Mouse (Mus musculus): ENCODE measurements at regions not wholly inside any gene's neighbourhood (a gene's known extent, or its start where the extent isn't known, plus 50 kb on each side); places are given as distances from the start of the nearest gene placed in this dataset.

GRCm38 (mm10) chr12:32617031-32617430 lies 202.3 kb upstream of the Nampt start:
- no peaks in the 10 kb centered on the region for H3K27me3 ChIP-seq
- no peaks in the 10 kb centered on the region for H3K9me3 ChIP-seq
- no peak overlapping the region for H3K27ac ChIP-seq
- H3K4me2 ChIP-seq, result no peak overlapping the region
- ATAC-seq (ENCODE audit: insufficient number of reproducible peaks, low FRiP score, low TSS enrichment, low read depth), result no peak
- no peaks in the 10 kb centered on the region for H3K36me3 ChIP-seq
- no peaks in the 10 kb centered on the region for H3K4me1 ChIP-seq
- H3K9ac ChIP-seq, result no peak overlapping the region
- no peak overlapping the region for H3K4me3 ChIP-seq
- 41% methylated on average over 1 of the region's 1 CpGs for WGBS

- H3K27ac ChIP-seq, result no peak overlapping the region
- no peaks in the 10 kb centered on the region for H3K9me3 ChIP-seq
- H3K4me3 ChIP-seq, result no peak overlapping the region
- no peaks in the 10 kb centered on the region for H3K36me3 ChIP-seq
- no peak overlapping the region for H3K9ac ChIP-seq
- H3K4me1 ChIP-seq, result no peaks in the 10 kb centered on the region
- no peak for ATAC-seq (ENCODE audit: insufficient number of reproducible peaks, low FRiP score, low TSS enrichment, low read depth)
- H3K4me2 ChIP-seq, result no peak overlapping the region
- no peaks in the 10 kb centered on the region for H3K27me3 ChIP-seq
- WGBS, result 62% methylated on average over 4 of the region's 4 CpGs
Observed at GRCm38 (mm10) chr12:32619830-32620229, 199.5 kb upstream of the Nampt start.

GRCm38 (mm10) chr12:32621739-32622138 lies 197.6 kb upstream of the Nampt start:
- no peak overlapping the region for H3K4me2 ChIP-seq

GRCm38 (mm10) chr12:32628552-32628951 lies 190.8 kb upstream of the Nampt start:
- WGBS, result 11% methylated on average over 1 of the region's 1 CpGs

More at GRCm38 (mm10) chr12:32621739-32622138, 197.6 kb upstream of the Nampt start:
- no peak for ATAC-seq (ENCODE audit: insufficient number of reproducible peaks, low FRiP score, low TSS enrichment, low read depth)
- Histone ChIP-seq H3K9me3 (no peaks in the 10 kb centered on the region), H3K4me3 (no peak overlapping the region), H3K36me3 (no peaks in the 10 kb centered on the region), H3K27me3 (no peaks in the 10 kb centered on the region), H3K4me1 (no peaks in the 10 kb centered on the region), H3K27ac (no peak overlapping the region), H3K9ac (no peak overlapping the region)
- 87% methylated on average over 5 of the region's 5 CpGs for WGBS

GRCm38 (mm10) chr12:32632935-32633334 lies 186.4 kb upstream of the Nampt start:
- WGBS, result 67% methylated on average over 3 of the region's 3 CpGs
- Histone ChIP-seq H3K4me2 (no peak overlapping the region), H3K4me1 (no peaks in the 10 kb centered on the region), H3K27me3 (no peaks in the 10 kb centered on the region), H3K9me3 (no peaks in the 10 kb centered on the region), H3K27ac (no peak overlapping the region), H3K9ac (no peak overlapping the region), H3K36me3 (no peaks in the 10 kb centered on the region), H3K4me3 (no peak overlapping the region)
- ATAC-seq (ENCODE audit: insufficient number of reproducible peaks, low FRiP score, low TSS enrichment, low read depth), result no peak

More at GRCm38 (mm10) chr12:32628552-32628951, 190.8 kb upstream of the Nampt start:
- H3K27ac ChIP-seq, result no peak overlapping the region
- no peaks in the 10 kb centered on the region for H3K27me3 ChIP-seq
- H3K4me2 ChIP-seq, result no peak overlapping the region
- no peak overlapping the region for H3K4me3 ChIP-seq
- H3K36me3 ChIP-seq, result no peaks in the 10 kb centered on the region
- no peaks in the 10 kb centered on the region for H3K9me3 ChIP-seq
- no peaks in the 10 kb centered on the region for H3K4me1 ChIP-seq
- ATAC-seq (ENCODE audit: insufficient number of reproducible peaks, low FRiP score, low TSS enrichment, low read depth), result no peak
- H3K9ac ChIP-seq, result no peak overlapping the region

GRCm38 (mm10) chr12:32635055-32635454 lies 184.3 kb upstream of the Nampt start:
- Histone ChIP-seq H3K9me3 (no peaks in the 10 kb centered on the region), H3K4me2 (no peak overlapping the region), H3K4me1 (no peaks in the 10 kb centered on the region), H3K4me3 (no peak overlapping the region), H3K27ac (no peak overlapping the region), H3K27me3 (no peaks in the 10 kb centered on the region), H3K36me3 (no peaks in the 10 kb centered on the region), H3K9ac (no peak overlapping the region)
- ATAC-seq (ENCODE audit: insufficient number of reproducible peaks, low FRiP score, low TSS enrichment, low read depth), result no peak
- WGBS, result 37% methylated on average over 5 of the region's 5 CpGs

GRCm38 (mm10) chr12:32637400-32638100 lies 181.8 kb upstream of the Nampt start:
- Histone ChIP-seq H3K36me3 (no peaks in the 10 kb centered on the region), H3K27ac (no peak overlapping the region), H3K4me2 (no peak overlapping the region), H3K9ac (no peak overlapping the region), H3K4me1 (no peaks in the 10 kb centered on the region), H3K27me3 (no peaks in the 10 kb centered on the region), H3K9me3 (no peaks in the 10 kb centered on the region), H3K4me3 (no peak overlapping the region)
- no peak for ATAC-seq (ENCODE audit: insufficient number of reproducible peaks, low FRiP score, low TSS enrichment, low read depth)
- WGBS, result 3% methylated on average over 8 of the region's 8 CpGs

- no peak overlapping the region for H3K27ac ChIP-seq
- ATAC-seq (ENCODE audit: insufficient number of reproducible peaks, low FRiP score, low TSS enrichment, low read depth), result no peak
- no peaks in the 10 kb centered on the region for H3K27me3 ChIP-seq
- H3K4me1 ChIP-seq, result no peaks in the 10 kb centered on the region
- 59% methylated on average over 2 of the region's 2 CpGs for WGBS
- H3K9me3 ChIP-seq, result no peaks in the 10 kb centered on the region
- H3K4me3 ChIP-seq, result no peak overlapping the region
- no peak overlapping the region for H3K9ac ChIP-seq
- H3K4me2 ChIP-seq, result no peak overlapping the region
- no peaks in the 10 kb centered on the region for H3K36me3 ChIP-seq
Observed at GRCm38 (mm10) chr12:32640591-32640990, 178.8 kb upstream of the Nampt start.

- H3K9ac ChIP-seq, result no peak overlapping the region
- no peak for ATAC-seq (ENCODE audit: insufficient number of reproducible peaks, low FRiP score, low TSS enrichment, low read depth)
- 76% methylated on average over 1 of the region's 1 CpGs for WGBS
Observed at GRCm38 (mm10) chr12:32642493-32642892, 176.9 kb upstream of the Nampt start.

GRCm38 (mm10) chr12:32653096-32653495 lies 166.2 kb upstream of the Nampt start:
- no peak overlapping the region for H3K9ac ChIP-seq
- no peak overlapping the region for H3K27ac ChIP-seq
- no peaks in the 10 kb centered on the region for H3K9me3 ChIP-seq
- no peak overlapping the region for H3K4me2 ChIP-seq
- 95% methylated on average over 1 of the region's 1 CpGs for WGBS
- no peaks in the 10 kb centered on the region for H3K36me3 ChIP-seq
- H3K27me3 ChIP-seq, result no peaks in the 10 kb centered on the region
- H3K4me3 ChIP-seq, result no peak overlapping the region
- no peak for ATAC-seq (ENCODE audit: insufficient number of reproducible peaks, low FRiP score, low TSS enrichment, low read depth)
- H3K4me1 ChIP-seq, result 0 out of 2 replicates have a peak, but pooled peaks cover 2% of the 10 kb centered on the region

More at GRCm38 (mm10) chr12:32642493-32642892, 176.9 kb upstream of the Nampt start:
- H3K27ac ChIP-seq, result no peak overlapping the region
- H3K9me3 ChIP-seq, result no peaks in the 10 kb centered on the region
- no peaks in the 10 kb centered on the region for H3K27me3 ChIP-seq
- H3K4me2 ChIP-seq, result no peak overlapping the region
- no peak overlapping the region for H3K4me3 ChIP-seq
- H3K4me1 ChIP-seq, result no peaks in the 10 kb centered on the region
- H3K36me3 ChIP-seq, result no peaks in the 10 kb centered on the region

- 50% methylated on average over 2 of the region's 2 CpGs for WGBS
- Histone ChIP-seq H3K9me3 (no peaks in the 10 kb centered on the region), H3K36me3 (no peaks in the 10 kb centered on the region)
Observed at GRCm38 (mm10) chr12:32656194-32656593, 163.2 kb upstream of the Nampt start.

GRCm38 (mm10) chr12:32661782-32662413 lies 157.4 kb upstream of the Nampt start:
- no peaks in the 10 kb centered on the region for H3K4me1 ChIP-seq
- H3K27me3 ChIP-seq, result no peaks in the 10 kb centered on the region
- no peak overlapping the region for H3K27ac ChIP-seq
- 69% methylated on average over 8 of the region's 8 CpGs for WGBS
- no peak overlapping the region for H3K4me2 ChIP-seq
- no peak for ATAC-seq (ENCODE audit: insufficient number of reproducible peaks, low FRiP score, low TSS enrichment, low read depth)
- H3K36me3 ChIP-seq, result no peaks in the 10 kb centered on the region
- no peak overlapping the region for H3K4me3 ChIP-seq
- no peak overlapping the region for H3K9ac ChIP-seq
- no peaks in the 10 kb centered on the region for H3K9me3 ChIP-seq

More at GRCm38 (mm10) chr12:32656194-32656593, 163.2 kb upstream of the Nampt start:
- Histone ChIP-seq H3K4me1 (0 out of 2 replicates have a peak, but pooled peaks cover 2% of the 10 kb centered on the region), H3K9ac (no peak overlapping the region), H3K4me3 (no peak overlapping the region), H3K27me3 (no peaks in the 10 kb centered on the region), H3K4me2 (no peak overlapping the region), H3K27ac (no peak overlapping the region)
- no peak for ATAC-seq (ENCODE audit: insufficient number of reproducible peaks, low FRiP score, low TSS enrichment, low read depth)

All from limb, embryonic 15.5 days (tissue).